Mouse (Mus musculus): ENCODE results near the gene Pik3c2g.

DNA sequence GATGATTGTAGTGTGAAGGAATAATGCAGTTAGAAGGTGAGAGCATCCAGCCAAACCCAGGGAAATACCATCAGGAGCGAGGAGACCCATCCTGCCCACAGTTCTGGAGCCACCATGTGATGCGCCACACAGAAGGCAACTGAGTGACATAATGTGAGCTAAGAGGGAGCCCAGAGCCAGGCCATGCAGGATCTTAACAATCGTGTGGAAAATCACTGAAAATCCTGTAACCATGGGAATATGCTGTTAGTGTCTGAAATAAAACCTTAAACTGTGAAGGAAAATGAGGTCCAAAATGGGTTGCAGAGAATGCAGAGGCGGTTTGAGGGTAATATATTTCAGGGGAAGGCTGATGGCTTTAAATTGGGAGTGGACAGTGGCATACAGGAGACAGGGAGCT, 31.8 kb downstream of the Pik3c2g start:
- TF ChIP-seq CTCF (IDR thresholded peaks at IDR 0.05; ENCODE audit: borderline replicate concordance, control insufficient read depth, extremely low read depth, insufficient read depth, low read length, poor library complexity) (no peak), POLR2A (IDR thresholded peaks at IDR 0.05; ENCODE audit: control insufficient read depth, extremely low read depth, insufficient read depth, low read length, poor library complexity) (no peak)

All from thymus, adult 2 months (tissue).